Mouse (Mus musculus) stomach, postnatal 0 days (tissue): Measurements from ENCODE around the gene Slc35b1. TPM values are rescaled to one million over a fixed set of nuclear protein-coding genes. Genes with fewer than 3 reads are reported as not detected.

Source experiments
- ATAC-seq: fragments of 200-750 bp; cut with Nextera tagmentation; 2 replicates; pipeline ENCODE4 v1.8.0; 2017; ENCODE audit not compliant: low FRiP score, low TSS enrichment
- DNase-seq: peaks from one replicate; pipeline ENCODE4 v3.0.0-alpha.2; 2016; ENCODE audit warnings: low spot score
- H3K27ac ChIP-seq: fragments of 300-500 bp; sonication (generic); replicated peaks from 2 replicates; pipeline ENCODE4 v1.5.1; 2014; ENCODE audit warnings: mild to moderate bottlenecking, control low read depth
- H3K27me3 ChIP-seq: fragments of 300-500 bp; sonication (generic); 2 replicates; pipeline ENCODE4 v1.6.1; 2014; ENCODE audit warnings: low read length; ENCODE audit not compliant: control insufficient read depth, insufficient read depth
- H3K36me3 ChIP-seq: fragments of 300-500 bp; sonication (generic); 2 replicates; pipeline ENCODE4 v1.6.1; 2014; ENCODE audit warnings: low read length, mixed read lengths; ENCODE audit not compliant: control insufficient read depth, insufficient read depth
- H3K4me1 ChIP-seq: fragments of 300-500 bp; sonication (generic); replicated peaks from 2 replicates; pipeline ENCODE4 v1.6.1; 2014; ENCODE audit warnings: antibody characterized with exemption; ENCODE audit not compliant: control insufficient read depth, insufficient read depth
- H3K4me2 ChIP-seq: fragments of 300-500 bp; sonication (generic); replicated peaks from 2 replicates; pipeline ENCODE4 v1.6.1; 2014; ENCODE audit warnings: low read depth, mild to moderate bottlenecking, control low read depth, moderate library complexity
- H3K4me3 ChIP-seq: fragments of 300-500 bp; sonication (generic); 2 replicates; pipeline ENCODE4 v1.5.1; 2014; ENCODE audit warnings: low read depth, low read length, control low read depth
- H3K9ac ChIP-seq: fragments of 300-500 bp; sonication (generic); 2 replicates; pipeline ENCODE4 v1.6.1; 2014; ENCODE audit warnings: mild to moderate bottlenecking, low read length, control low read depth, mixed read lengths
- H3K9me3 ChIP-seq: fragments of 300-500 bp; sonication (generic); 2 replicates; pipeline ENCODE4 v1.6.1; 2016; ENCODE audit warnings: low read length; ENCODE audit not compliant: control insufficient read depth
- CTCF ChIP-seq: IDR thresholded peaks from 2 replicates; pipeline ENCODE4 v1.5.1; 2016; ENCODE audit warnings: antibody characterized with exemption, low read depth, mild to moderate bottlenecking, moderate library complexity
- EP300 ChIP-seq: optimal IDR thresholded peaks from 2 replicates; pipeline ENCODE3; 2016; ENCODE audit warnings: antibody characterized with exemption
- WGBS: fragments of 180-500 bp; shearing (Covaris S2); extraction: QIAGEN DNeasy Blood & Tissue Kit; methylation state at CpG from one replicate; pipeline ENCODE4 v1.1.7; 2014; 5-methylcytosine and 5-hydroxymethylcytosine counted together
- polyA plus RNA-seq: library from polyadenylated mRNA; unstranded; fragments of >200 nt; fragmentation: Nextera tagmentation; extraction: Ambion mirVana; gene quantifications from 2 replicates; pipeline ENCODE4 v1.2.1, GENCODE M21; 2015

The Slc35b1 gene
- polyA plus RNA-seq: 106 and 110 TPM in 2 replicates

- DNase-seq (peak; percentile 93), ATAC-seq (peak; percentile 94)
- Histone ChIP-seq H3K4me2 (peak within 1 kb of the TSS; percentile 51), H3K4me3 (peak within 1 kb of the TSS; percentile 91), H3K36me3 (0 out of 2 replicates have a peak, but pooled peaks cover 5% of the 10 kb centered on the region), H3K27me3 (no peaks in the 10 kb centered on the region), H3K9ac (peak within 1 kb of the TSS; percentile 85), H3K9me3 (no peaks in the 10 kb centered on the region), H3K27ac (peak within 1 kb of the TSS; percentile 87), H3K4me1 (no peaks in the 10 kb centered on the region)
- WGBS: 0% methylated on average over 42 of the region's 42 CpGs
- TF ChIP-seq EP300: peak; percentile 98
- TF ChIP-seq CTCF: peak; percentile 94
These were observed at the start of gene Slc35b1 for GRCm38 (mm10) chr11:95384319-95384972. Gene Slc35b1, plus strand, starts transcription at chr11:95384692.

- peak within 1 kb of the TSS; percentile 79 for H3K9ac ChIP-seq
- under 1% methylated on average over 27 of the region's 27 CpGs for WGBS
- TF ChIP-seq CTCF (peak; percentile 21; the same call in 1 of the 2 replicates), EP300 (no peak)
- H3K27ac ChIP-seq: peak within 1 kb of the TSS; percentile 76
- peaks cover 5% of the 10 kb centered on the region; the same call in 1 of the 2 replicates for H3K4me1 ChIP-seq
- H3K27me3 ChIP-seq: no peaks in the 10 kb centered on the region
- H3K4me2 ChIP-seq: peak within 1 kb of the TSS; percentile 89
- H3K4me3 ChIP-seq: peak within 1 kb of the TSS; percentile 94
- H3K9me3 ChIP-seq: no peaks in the 10 kb centered on the region
- peak; percentile 96 for ATAC-seq
- peak; percentile 88 for DNase-seq
- H3K36me3 ChIP-seq: no peaks in the 10 kb centered on the region
These were observed 47.8 kb upstream of the Slc35b1 start, which contains the start of gene Fam117a for GRCm38 (mm10) chr11:95336568-95337128. Gene Fam117a, plus strand, starts transcription at chr11:95337018.

GRCm38 (mm10) chr11:95337129-95337813 is 47.2 kb upstream of the Slc35b1 start:
- Histone ChIP-seq H3K9ac (peak overlapping the region; percentile 79), H3K27me3 (no peaks in the 10 kb centered on the region), H3K9me3 (no peaks in the 10 kb centered on the region), H3K4me1 (peaks cover 5% of the 10 kb centered on the region; the same call in 1 of the 2 replicates), H3K27ac (peak overlapping the region; percentile 76), H3K36me3 (no peaks in the 10 kb centered on the region), H3K4me2 (peak overlapping the region; percentile 89), H3K4me3 (peak overlapping the region; percentile 94)
- under 1% methylated on average over 50 of the region's 50 CpGs for WGBS
- DNase-seq (peak; percentile 66), ATAC-seq (peak; percentile 59)
- TF ChIP-seq EP300 (no peak), CTCF (no peak)

GRCm38 (mm10) chr11:95337846-95338342 is 46.6 kb upstream of the Slc35b1 start:
- 19% methylated on average over 9 of the region's 9 CpGs for WGBS
- Histone ChIP-seq H3K9me3 (no peaks in the 10 kb centered on the region), H3K4me1 (peaks cover 5% of the 10 kb centered on the region; the same call in 1 of the 2 replicates), H3K9ac (peak overlapping the region; percentile 79), H3K4me2 (peak overlapping the region; percentile 89), H3K27ac (no peak overlapping the region), H3K27me3 (no peaks in the 10 kb centered on the region), H3K4me3 (peak overlapping the region; percentile 94), H3K36me3 (no peaks in the 10 kb centered on the region)
- no peak for TF ChIP-seq CTCF
- no peak for TF ChIP-seq EP300
- DNase-seq (no peak), ATAC-seq (no peak)

- no peak for TF ChIP-seq EP300
- TF ChIP-seq CTCF: no peak
- H3K36me3 ChIP-seq: no peaks in the 10 kb centered on the region
- ATAC-seq: no peak
- 18% methylated on average over 14 of the region's 14 CpGs for WGBS
- H3K9me3 ChIP-seq: no peaks in the 10 kb centered on the region
- no peak overlapping the region for H3K27ac ChIP-seq
- no peak for DNase-seq
- H3K9ac ChIP-seq: no peak overlapping the region
- H3K4me1 ChIP-seq: peaks cover 8% of the 10 kb centered on the region
- peak overlapping the region; percentile 6; the same call in 1 of the 2 replicates for H3K4me2 ChIP-seq
- no peaks in the 10 kb centered on the region for H3K27me3 ChIP-seq
- H3K4me3 ChIP-seq: no peak overlapping the region
These were observed 44.9 kb upstream of the Slc35b1 start for GRCm38 (mm10) chr11:95339471-95340021.
